Mouse (Mus musculus) limb, embryonic 15.5 days (tissue): ENCODE measurements around the gene Lrrc74b. TPM values are rescaled to one million over a fixed set of nuclear protein-coding genes. Genes with fewer than 3 reads are reported as not detected.
"Not testable (repeated sequence)": the region's sequence is repeated elsewhere in the genome, so short reads cannot be mapped to it uniquely, and the experiment has no call there.

Experiments
- ATAC-seq: fragments of 200-750 bp; cut with Nextera tagmentation; 2 replicates; pipeline ENCODE4 v1.8.0; 2017; ENCODE audit warnings: low read depth, moderate TSS enrichment; ENCODE audit not compliant: insufficient number of reproducible peaks, low FRiP score, low TSS enrichment
- H3K27ac ChIP-seq: fragments of 300-500 bp; sonication (generic); 2 replicates; pipeline ENCODE4 v1.5.1; 2015; ENCODE audit warnings: moderate library complexity, mild to moderate bottlenecking, inconsistent platforms
- H3K27me3 ChIP-seq: fragments of 300-500 bp; sonication (generic); 2 replicates; pipeline ENCODE4 v1.6.1; 2015; ENCODE audit warnings: inconsistent platforms
- H3K36me3 ChIP-seq: fragments of 300-500 bp; sonication (generic); 2 replicates; pipeline ENCODE4 v1.6.1; 2015; ENCODE audit warnings: inconsistent platforms
- H3K4me1 ChIP-seq: fragments of 300-500 bp; sonication (generic); 2 replicates; pipeline ENCODE4 v1.6.1; 2015; ENCODE audit warnings: inconsistent platforms
- H3K4me2 ChIP-seq: fragments of 300-500 bp; sonication (generic); 2 replicates; pipeline ENCODE4 v1.6.1; 2015; ENCODE audit warnings: mild to moderate bottlenecking, inconsistent platforms
- H3K4me3 ChIP-seq: fragments of 300-500 bp; sonication (generic); 2 replicates; pipeline ENCODE4 v1.5.1; 2015; ENCODE audit warnings: mild to moderate bottlenecking, inconsistent platforms
- H3K9ac ChIP-seq: fragments of 300-500 bp; sonication (generic); 2 replicates; pipeline ENCODE4 v1.6.1; 2015; ENCODE audit warnings: inconsistent platforms
- H3K9me3 ChIP-seq: fragments of 300-500 bp; sonication (generic); 2 replicates; pipeline ENCODE4 v1.6.1; 2016; ENCODE audit warnings: inconsistent platforms
- WGBS: fragments of 180-500 bp; shearing (Covaris S2); methylation state at CpG from one replicate; pipeline ENCODE4 v1.1.7; 2015; 5-methylcytosine and 5-hydroxymethylcytosine counted together
- polyA plus RNA-seq: library from polyadenylated mRNA; unstranded; fragments of >200 nt; fragmentation: Nextera tagmentation; extraction: Ambion mirVana; gene quantifications from 2 replicates; pipeline ENCODE4 v1.2.1, GENCODE M21; 2015

Lrrc74b gene
- polyA plus RNA-seq, 1 experiment from 2014 or later, result not detected

GRCm38 (mm10) chr16:17564221-17564620, 3.2 kb upstream of the Lrrc74b start:
- 70% methylated on average over 2 of the region's 2 CpGs for WGBS
- no peak overlapping the region for H3K4me3 ChIP-seq
- no peaks in the 10 kb centered on the region for H3K36me3 ChIP-seq
- peaks cover 19% of the 10 kb centered on the region for H3K4me1 ChIP-seq
- no peak overlapping the region for H3K9ac ChIP-seq
- peaks cover 21% of the 10 kb centered on the region for H3K27me3 ChIP-seq
- no peak overlapping the region for H3K27ac ChIP-seq
- ATAC-seq, result no peak
- no peaks in the 10 kb centered on the region for H3K9me3 ChIP-seq
- no peak overlapping the region for H3K4me2 ChIP-seq

GRCm38 (mm10) chr16:17563580-17563979, 2.5 kb upstream of the Lrrc74b start:
- H3K4me2 ChIP-seq, result no peak overlapping the region
- WGBS, result 7% methylated on average over 1 of the region's 1 CpGs
- no peaks in the 10 kb centered on the region for H3K36me3 ChIP-seq
- no peak overlapping the region for H3K4me3 ChIP-seq
- peaks cover 21% of the 10 kb centered on the region for H3K27me3 ChIP-seq
- H3K4me1 ChIP-seq, result peaks cover 26% of the 10 kb centered on the region
- no peak overlapping the region for H3K9ac ChIP-seq
- ATAC-seq, result no peak
- no peak overlapping the region for H3K27ac ChIP-seq
- H3K9me3 ChIP-seq, result no peaks in the 10 kb centered on the region

- H3K27me3 ChIP-seq, result peaks cover 17% of the 10 kb centered on the region; the same call in 1 of the 2 replicates
- whole genome bisulfite sequencing, result 2% methylated on average over 10 of the region's 10 CpGs
Measured at GRCm38 (mm10) chr16:17561751-17562208, 733 bp upstream of the Lrrc74b start, which contains the start of gene P2rx6. P2rx6 (plus strand) TSS chr16:17561885.

GRCm38 (mm10) chr16:17559396-17560027, 1.5 kb downstream of the Lrrc74b start:
- no peak overlapping the region for H3K4me3 ChIP-seq
- no peak overlapping the region for H3K4me2 ChIP-seq
- H3K4me1 ChIP-seq, result peaks cover 31% of the 10 kb centered on the region
- H3K27me3 ChIP-seq, result peaks cover 9% of the 10 kb centered on the region; the same call in 1 of the 2 replicates
- no peak overlapping the region for H3K9ac ChIP-seq
- ATAC-seq, result no peak
- no peaks in the 10 kb centered on the region for H3K9me3 ChIP-seq
- 75% methylated on average over 9 of the region's 9 CpGs for WGBS
- no peak overlapping the region for H3K27ac ChIP-seq
- H3K36me3 ChIP-seq, result no peaks in the 10 kb centered on the region

More at GRCm38 (mm10) chr16:17561751-17562208, 733 bp upstream of the Lrrc74b start, which contains the start of gene P2rx6:
- Histone ChIP-seq H3K4me3 (peak within 1 kb of the TSS; percentile 19), H3K9ac (peak within 1 kb of the TSS; percentile 37), H3K36me3 (no peaks in the 10 kb centered on the region), H3K4me1 (peaks cover 31% of the 10 kb centered on the region), H3K9me3 (no peaks in the 10 kb centered on the region), H3K4me2 (peak within 1 kb of the TSS; percentile 49), H3K27ac (peak within 1 kb of the TSS; percentile 70; the same call in 1 of the 2 replicates)
- ATAC-seq, result peak; percentile 60

- H3K36me3 ChIP-seq, result no peaks in the 10 kb centered on the region
- H3K4me2 ChIP-seq, result no peak overlapping the region
- no peak overlapping the region for H3K27ac ChIP-seq
- peaks cover 38% of the 10 kb centered on the region for H3K4me1 ChIP-seq
- no peaks in the 10 kb centered on the region for H3K9me3 ChIP-seq
- H3K9ac ChIP-seq, result no peak overlapping the region
- 3% methylated on average over 5 of the region's 5 CpGs for WGBS
- peaks cover 9% of the 10 kb centered on the region; the same call in 1 of the 2 replicates for H3K27me3 ChIP-seq
- no peak overlapping the region for H3K4me3 ChIP-seq
- ATAC-seq, result no peak
Measured at GRCm38 (mm10) chr16:17558811-17559210, 2.2 kb downstream of the Lrrc74b start.

- 2% methylated on average over 5 of the region's 5 CpGs for WGBS
- H3K9ac ChIP-seq, result no peak overlapping the region
- no peaks in the 10 kb centered on the region for H3K9me3 ChIP-seq
- ATAC-seq, result no peak
- no peak overlapping the region for H3K27ac ChIP-seq
- H3K4me2 ChIP-seq, result no peak overlapping the region
- H3K27me3 ChIP-seq, result peaks cover 9% of the 10 kb centered on the region; the same call in 1 of the 2 replicates
- H3K4me1 ChIP-seq, result peaks cover 42% of the 10 kb centered on the region
- no peak overlapping the region for H3K4me3 ChIP-seq
- no peaks in the 10 kb centered on the region for H3K36me3 ChIP-seq
Measured at GRCm38 (mm10) chr16:17557947-17558480, 3.0 kb downstream of the Lrrc74b start.

GRCm38 (mm10) chr16:17556907-17557306, 4.1 kb downstream of the Lrrc74b start:
- H3K36me3 ChIP-seq, result no peaks in the 10 kb centered on the region
- H3K27ac ChIP-seq, result no peak overlapping the region
- ATAC-seq, result no peak
- no peak overlapping the region for H3K4me2 ChIP-seq
- H3K4me1 ChIP-seq, result peaks cover 36% of the 10 kb centered on the region
- WGBS, result 49% methylated on average over 4 of the region's 4 CpGs
- peaks cover 8% of the 10 kb centered on the region; the same call in 1 of the 2 replicates for H3K27me3 ChIP-seq
- H3K4me3 ChIP-seq, result no peak overlapping the region
- H3K9me3 ChIP-seq, result no peaks in the 10 kb centered on the region
- no peak overlapping the region for H3K9ac ChIP-seq

GRCm38 (mm10) chr16:17556180-17556579, 4.9 kb downstream of the Lrrc74b start:
- 91% methylated on average over 4 of the region's 4 CpGs for WGBS
- H3K9me3 ChIP-seq, result no peaks in the 10 kb centered on the region
- no peak overlapping the region for H3K4me3 ChIP-seq
- H3K27ac ChIP-seq, result no peak overlapping the region
- no peak for ATAC-seq
- H3K4me1 ChIP-seq, result peaks cover 29% of the 10 kb centered on the region
- no peaks in the 10 kb centered on the region for H3K36me3 ChIP-seq
- H3K9ac ChIP-seq, result no peak overlapping the region
- peaks cover 5% of the 10 kb centered on the region; the same call in 1 of the 2 replicates for H3K27me3 ChIP-seq
- H3K4me2 ChIP-seq, result no peak overlapping the region

GRCm38 (mm10) chr16:17554702-17555101, 6.3 kb downstream of the Lrrc74b start:
- not testable (repeated sequence) for H3K36me3 ChIP-seq, H3K4me3 ChIP-seq, ATAC-seq, H3K9me3 ChIP-seq, H3K9ac ChIP-seq, H3K27me3 ChIP-seq
- Histone ChIP-seq H3K4me1 (peaks cover 24% of the 10 kb centered on the region), H3K27ac (peak overlapping the region; percentile 39), H3K4me2 (peak overlapping the region; percentile 38; the same call in 1 of the 2 replicates)
- 31% methylated on average over 4 of the region's 4 CpGs for WGBS

GRCm38 (mm10) chr16:17553910-17554685, 6.9 kb downstream of the Lrrc74b start:
- Histone ChIP-seq H3K4me3 (peak overlapping the region; percentile 20), H3K36me3 (no peaks in the 10 kb centered on the region), H3K27me3 (no peaks in the 10 kb centered on the region), H3K4me1 (peaks cover 21% of the 10 kb centered on the region), H3K9ac (no peak overlapping the region), H3K4me2 (peak overlapping the region; percentile 38), H3K27ac (peak overlapping the region; percentile 39; the same call in 1 of the 2 replicates), H3K9me3 (no peaks in the 10 kb centered on the region)
- 12% methylated on average over 18 of the region's 18 CpGs for WGBS
- ATAC-seq, result peak; percentile 73

- Histone ChIP-seq H3K9ac (no peak overlapping the region), H3K4me3 (no peak overlapping the region), H3K4me1 (peaks cover 11% of the 10 kb centered on the region), H3K9me3 (no peaks in the 10 kb centered on the region), H3K36me3 (no peaks in the 10 kb centered on the region), H3K4me2 (no peak overlapping the region), H3K27ac (no peak overlapping the region), H3K27me3 (no peaks in the 10 kb centered on the region)
- WGBS, result 75% methylated on average over 7 of the region's 7 CpGs
- no peak for ATAC-seq
Measured at GRCm38 (mm10) chr16:17552837-17553236, 8.2 kb downstream of the Lrrc74b start.
